In genomic region chr3:116127836-116128235, GRCm38 (mm10) we compare ENCODE assay signal across 9 mouse cellular contexts. TPM values are rescaled to one million over a fixed set of nuclear protein-coding genes. Genes with fewer than 3 reads are reported as not detected.
A peak's percentile ranks its signal among the peaks of the same experiment; 100 is the strongest.
DNase-seq lines count a peak whose midpoint lies in the region; ATAC-seq and TF ChIP-seq lines count a peak whose summit lies in the region.
"Had no signal": no experiment of that assay in that cellular context is flagged by ENCODE, and none has a peak within 500 bp of the region (broad histone marks: within the 10 kb centered on the region; RNA-seq: fewer than 3 reads in every experiment).

No protein-coding gene starts in this region.

- peak overlapping the region; percentile 58 for H3K4me2 ChIP-seq in forebrain, embryonic 13.5 days
- peak overlapping the region; percentile 43 for H3K4me2 ChIP-seq in neural tube, embryonic 12.5 days (replicated peaks)

- no peak overlapping the region for H3K9ac ChIP-seq in liver, adult 2 months (ENCODE audit: low read depth, low read length)
- peak overlapping the region; percentile 3 for H3K9ac ChIP-seq in forebrain, embryonic 13.5 days
- no peak overlapping the region for H3K9ac ChIP-seq in neural tube, embryonic 12.5 days

- no peak for TF ChIP-seq CTCF in liver, adult 2 months (IDR thresholded peaks at IDR 0.05; ENCODE audit: low read depth, low read length)

- H3K4me1 ChIP-seq in liver, adult 2 months (ENCODE audit: control insufficient read depth, insufficient read depth, low read length): peaks cover 18% of the 10 kb centered on the region
- H3K4me1 ChIP-seq in forebrain, embryonic 13.5 days: peaks cover 40% of the 10 kb centered on the region
- H3K4me1 ChIP-seq in limb, embryonic 10.5 days: peaks cover 36% of the 10 kb centered on the region
- peaks cover 9% of the 10 kb centered on the region for H3K4me1 ChIP-seq in neural tube, embryonic 12.5 days

- no peaks in the 10 kb centered on the region for H3K36me3 ChIP-seq in liver, adult 2 months (ENCODE audit: control insufficient read depth, insufficient read depth, low read length)
- H3K36me3 ChIP-seq in forebrain, embryonic 13.5 days (ENCODE audit: poor library complexity, severe bottlenecking): 0 out of 2 replicates have a peak, but pooled peaks cover 7% of the 10 kb centered on the region
- peaks cover 25% of the 10 kb centered on the region for H3K36me3 ChIP-seq in limb, embryonic 10.5 days
- H3K36me3 ChIP-seq in neural tube, embryonic 12.5 days: no peaks in the 10 kb centered on the region

- no peak for TF ChIP-seq POLR2A in liver, adult 2 months (IDR thresholded peaks at IDR 0.05; ENCODE audit: extremely low read depth, insufficient read depth, low read length)

- H3K79me2 ChIP-seq in liver, adult 2 months (ENCODE audit: control insufficient read depth, insufficient read depth, low read length): no peaks in the 10 kb centered on the region

- peak overlapping the region; percentile 65 for H3K4me3 ChIP-seq in liver, adult 2 months (ENCODE audit: insufficient read depth, low read depth, low read length)
- H3K4me3 ChIP-seq in forebrain, embryonic 13.5 days: peak overlapping the region; percentile 38
- peak overlapping the region; percentile 54 for H3K4me3 ChIP-seq in limb, embryonic 10.5 days
- H3K4me3 ChIP-seq in neural tube, embryonic 12.5 days: no peak overlapping the region

- ATAC-seq in forebrain, embryonic 13.5 days: no peak
- ATAC-seq in neural tube, embryonic 12.5 days (ENCODE audit: low FRiP score, low read depth): no peak

- no peak for DNase-seq in liver, adult 2 months (ENCODE audit: extremely low read depth, low read depth, low spot score)
- no peak for DNase-seq in liver
- no peak for DNase-seq in limb, embryonic 10.5 days (ENCODE audit: low spot score)
- DNase-seq in urinary bladder, postnatal 10 days (ENCODE audit: low spot score): no peak
- no peak for DNase-seq in urinary bladder, adult 18-20 months (ENCODE audit: low spot score in 2 of 2)
- DNase-seq in gastrocnemius, postnatal 4 days (ENCODE audit: low spot score in 2 of 2): no peak

- H3K27ac ChIP-seq in liver, adult 2 months (replicated peaks; ENCODE audit: insufficient read depth, low read depth, low read length): no peak overlapping the region
- H3K27ac ChIP-seq in forebrain, embryonic 13.5 days: no peak overlapping the region
- H3K27ac ChIP-seq in limb, embryonic 10.5 days: peak overlapping the region; percentile 89
- no peak overlapping the region for H3K27ac ChIP-seq in neural tube, embryonic 12.5 days

- H3K9me3 ChIP-seq in forebrain, embryonic 13.5 days (replicated peaks): no peaks in the 10 kb centered on the region
- H3K9me3 ChIP-seq in limb, embryonic 10.5 days (replicated peaks): no peaks in the 10 kb centered on the region
- no peaks in the 10 kb centered on the region for H3K9me3 ChIP-seq in neural tube, embryonic 12.5 days

- H3K27me3 ChIP-seq in liver, adult 2 months (ENCODE audit: control insufficient read depth, insufficient read depth, low read length): no peaks in the 10 kb centered on the region
- no peaks in the 10 kb centered on the region for H3K27me3 ChIP-seq in forebrain, embryonic 13.5 days
- H3K27me3 ChIP-seq in limb, embryonic 10.5 days (ENCODE audit: low read depth, poor library complexity, severe bottlenecking): no peaks in the 10 kb centered on the region
- no peaks in the 10 kb centered on the region for H3K27me3 ChIP-seq in neural tube, embryonic 12.5 days (replicated peaks)

- WGBS in liver, adult 2 months: 18% methylated on average over 3 of the region's 3 CpGs
- WGBS in forebrain, embryonic 13.5 days: 51% methylated on average over 3 of the region's 3 CpGs
- 68% methylated on average over 3 of the region's 3 CpGs for WGBS in limb, embryonic 10.5 days
- 69% methylated on average over 3 of the region's 3 CpGs for WGBS in neural tube, embryonic 12.5 days

RNA-seq across cellular contexts. Expression of gene Vcam1, which starts 1.7 kb away (rescaled TPM):
- 16.9 and 20.1 TPM in 2 replicates for total RNA-seq in liver, adult 2 months (2014; rRNA removed)
- 0.71 and 1.9 TPM in 2 replicates for polyA plus RNA-seq in liver, adult 2 months (2012; rRNA removed)
- polyA plus RNA-seq in forebrain, embryonic 13.5 days (2015; fragmentation: Nextera tagmentation; extraction: Ambion mirVana): 28.1 and 32.9 TPM in 2 replicates
- polyA plus RNA-seq in limb, embryonic 10.5 days (2016; fragmentation: Nextera tagmentation; extraction: Ambion mirVana): 35.6 and 68.9 TPM in 2 replicates
- 41.9 and 51.0 TPM in 2 replicates for polyA plus RNA-seq in neural tube, embryonic 12.5 days (2016; fragmentation: Nextera tagmentation; extraction: Ambion mirVana)
- total RNA-seq in gastrocnemius, postnatal 4 days (2021): 10 to 100 TPM; 20.4 to 21.9 TPM
- total RNA-seq: MEL had no signal

Comparison
In these comparisons a context has a peak if more than half of its experiments do, and no peak if none do; other contexts are left out.
1. RNA of gene Vcam1, which starts 1.7 kb away (polyA plus RNA-seq): 35.6 to 68.9 TPM in limb, embryonic 10.5 days, 41.9 to 51.0 TPM in neural tube, embryonic 12.5 days and 28.1 to 32.9 TPM in forebrain, embryonic 13.5 days; 0.71 to 1.9 TPM in liver, adult 2 months; every median in the first group is over 10 times any median in the second.